Mouse (Mus musculus) testis, adult 2 months (tissue): ENCODE data around the gene Fuk. TPM values are rescaled to one million over a fixed set of nuclear protein-coding genes. Genes with fewer than 3 reads are reported as not detected.
"Not testable (repeated sequence)": the region's sequence is repeated elsewhere in the genome, so short reads cannot be mapped to it uniquely, and the experiment has no call there.

Experiments used
- H3K27ac ChIP-seq: fragments of 200-500 bp; 2 replicates; pipeline ENCODE4 v1.5.1; 2012; ENCODE audit warnings: low read depth, low read length; ENCODE audit not compliant: control insufficient read depth, insufficient read depth
- H3K27me3 ChIP-seq: fragments of 200-500 bp; 2 replicates; pipeline ENCODE4 v1.6.1; 2012; ENCODE audit warnings: mild to moderate bottlenecking, low read length, moderate library complexity; ENCODE audit not compliant: control insufficient read depth, insufficient read depth
- H3K36me3 ChIP-seq: fragments of 200-500 bp; 2 replicates; pipeline ENCODE4 v1.6.1; 2012; ENCODE audit warnings: mild to moderate bottlenecking, low read length; ENCODE audit not compliant: control insufficient read depth, insufficient read depth
- H3K4me1 ChIP-seq: fragments of 200-500 bp; 2 replicates; pipeline ENCODE4 v1.6.1; 2012; ENCODE audit warnings: low read length; ENCODE audit not compliant: control insufficient read depth, insufficient read depth
- H3K4me3 ChIP-seq: fragments of 200-500 bp; 2 replicates; pipeline ENCODE4 v1.5.1; 2012; ENCODE audit warnings: low read depth, mild to moderate bottlenecking, low read length, moderate library complexity, mixed read lengths; ENCODE audit not compliant: control insufficient read depth
- CTCF ChIP-seq: fragments of 200-500 bp; IDR thresholded peaks from 2 replicates; pipeline ENCODE4 v1.5.1; 2012; ENCODE audit warnings: low read depth, mild to moderate bottlenecking, inconsistent platforms, low read length, moderate library complexity; ENCODE audit not compliant: control insufficient read depth, insufficient read depth, insufficient replicate concordance
- POLR2A ChIP-seq: fragments of 200-500 bp; IDR thresholded peaks from 2 replicates; pipeline ENCODE4 v1.6.1; 2012; ENCODE audit warnings: low read depth, mild to moderate bottlenecking, inconsistent platforms, low read length, moderate library complexity; ENCODE audit not compliant: control insufficient read depth
- polyA plus RNA-seq: library from polyadenylated mRNA; depleted of rRNA; stranded (reverse); fragments of >200 nt; gene quantifications from 2 replicates; pipeline ENCODE4 v1.2.3, GENCODE M21; 2012

The Fuk gene
- polyA plus RNA-seq, 1 experiment: 7.5 TPM

- TF ChIP-seq POLR2A (no peak), CTCF (no peak)
- Histone ChIP-seq H3K4me1 (no peaks in the 10 kb centered on the region), H3K4me3 (no peak overlapping the region), H3K27me3 (no peaks in the 10 kb centered on the region), H3K27ac (no peak overlapping the region), H3K36me3 (peaks cover 5% of the 10 kb centered on the region)
These were observed 24.4 kb downstream of the Fuk start for GRCm38 (mm10) chr8:110877862-110878261.

DNA sequence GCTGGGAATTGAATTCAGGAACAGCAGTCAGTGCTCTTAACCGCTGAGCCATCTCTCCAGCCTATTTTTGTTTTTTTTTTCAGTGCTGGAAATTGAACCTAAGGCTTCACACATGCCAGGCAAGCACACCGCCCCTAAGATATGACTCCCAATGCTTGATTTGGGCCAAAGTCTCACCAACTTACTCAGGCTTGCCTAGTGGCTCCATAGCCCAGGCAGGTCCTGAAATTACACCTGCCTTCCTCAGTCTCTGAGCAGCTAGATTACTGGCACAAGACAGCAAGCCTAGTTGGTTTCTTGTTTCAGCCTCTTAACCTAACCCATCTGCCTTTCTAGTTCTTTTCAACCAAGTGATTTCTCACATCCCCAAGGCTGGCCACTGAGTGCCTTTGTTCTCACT lies 31.8 kb downstream of the Fuk start:
- no peak overlapping the region for H3K4me3 ChIP-seq
- TF ChIP-seq POLR2A: no peak
- no peak for TF ChIP-seq CTCF
- H3K27me3 ChIP-seq: no peaks in the 10 kb centered on the region
- H3K4me1 ChIP-seq: no peaks in the 10 kb centered on the region
- H3K27ac ChIP-seq: no peak overlapping the region
- H3K36me3 ChIP-seq: peaks cover 2% of the 10 kb centered on the region; the same call in 1 of the 2 replicates

DNA sequence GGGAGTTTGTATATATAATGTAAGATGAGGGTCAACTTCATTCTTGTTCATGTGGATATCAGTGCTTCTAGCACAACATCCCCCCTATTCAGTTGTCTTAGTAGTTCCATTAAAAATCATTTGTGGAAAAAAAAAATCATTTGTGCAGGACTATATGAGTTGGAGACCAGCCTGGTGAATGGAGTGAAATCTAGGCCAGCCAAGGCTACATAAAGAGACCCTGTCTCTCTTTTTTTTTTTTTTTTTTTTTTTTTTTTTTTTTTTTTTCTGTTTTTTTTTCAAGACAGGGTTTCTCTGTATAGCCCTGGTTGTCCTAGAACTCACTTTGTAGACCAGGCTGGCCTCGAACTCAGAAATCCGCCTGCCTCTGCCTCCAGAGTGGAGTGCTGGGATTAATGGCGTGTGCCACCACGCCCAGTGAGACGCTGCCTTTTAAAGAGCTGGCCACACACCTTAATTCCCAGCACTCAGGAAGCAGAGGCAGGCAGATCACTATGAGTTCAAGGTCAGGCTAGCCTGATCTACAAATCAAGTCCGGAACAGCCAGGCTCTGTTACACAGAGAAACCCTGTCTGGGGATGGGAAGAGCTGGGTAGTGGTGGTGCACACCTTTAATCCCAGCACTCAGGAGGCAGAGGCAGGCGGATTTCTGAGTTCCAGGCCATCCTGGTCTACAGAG lies 40.8 kb downstream of the Fuk start:
- H3K27ac ChIP-seq, H3K36me3 ChIP-seq, H3K27me3 ChIP-seq, H3K4me3 ChIP-seq, H3K4me1 ChIP-seq: not testable (repeated sequence)

GRCm38 (mm10) chr8:110859651-110860501 lies 42.4 kb downstream of the Fuk start:
- Histone ChIP-seq H3K27ac (no peak overlapping the region), H3K27me3 (no peaks in the 10 kb centered on the region), H3K4me3 (no peak overlapping the region), H3K36me3 (peaks cover 3% of the 10 kb centered on the region), H3K4me1 (no peaks in the 10 kb centered on the region)
- TF ChIP-seq POLR2A: no peak

GRCm38 (mm10) chr8:110856760-110857461 lies 45.4 kb downstream of the Fuk start:
- Histone ChIP-seq H3K36me3 (peaks cover 3% of the 10 kb centered on the region), H3K4me3 (no peak overlapping the region), H3K27ac (no peak overlapping the region), H3K4me1 (no peaks in the 10 kb centered on the region), H3K27me3 (no peaks in the 10 kb centered on the region)
- TF ChIP-seq POLR2A (no peak), CTCF (no peak)

- not testable (repeated sequence) for H3K27ac ChIP-seq, H3K4me1 ChIP-seq, H3K4me3 ChIP-seq, H3K36me3 ChIP-seq, H3K27me3 ChIP-seq
These were observed 46.2 kb downstream of the Fuk start for GRCm38 (mm10) chr8:110856073-110856472.

DNA sequence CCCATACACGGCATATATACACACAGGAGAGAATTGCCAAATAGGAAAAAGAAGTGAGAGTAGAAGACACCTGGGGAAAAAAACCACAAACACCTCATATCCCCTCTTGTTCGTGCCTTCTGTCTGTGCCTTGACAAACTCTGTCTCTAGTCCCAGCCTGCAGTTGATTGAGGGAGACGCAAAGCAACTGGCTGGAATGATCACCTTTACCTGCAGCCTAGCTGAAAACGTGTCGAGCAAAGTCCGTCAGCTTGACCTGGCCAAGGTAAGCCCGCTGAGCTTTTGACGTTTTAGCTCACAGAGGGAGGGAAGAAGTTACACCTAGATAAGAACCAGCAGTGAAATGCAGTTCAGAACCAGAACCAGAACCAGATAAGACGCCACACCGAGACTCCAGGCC lies 51.1 kb downstream of the Fuk start:
- Histone ChIP-seq H3K27ac (no peak overlapping the region), H3K4me1 (no peaks in the 10 kb centered on the region; the same call in 1 of the 2 replicates), H3K4me3 (no peak overlapping the region), H3K27me3 (no peaks in the 10 kb centered on the region), H3K36me3 (peaks cover 5% of the 10 kb centered on the region; the same call in 1 of the 2 replicates)
- no peak for TF ChIP-seq CTCF
- no peak for TF ChIP-seq POLR2A
